Mouse (Mus musculus): ENCODE results near the gene Ano4. TPM values are rescaled to one million over a fixed set of nuclear protein-coding genes. Genes with fewer than 3 reads are reported as not detected.
"Not testable (repeated sequence)": the region's sequence is repeated elsewhere in the genome, so short reads cannot be mapped to it uniquely, and the experiment has no call there.

The Ano4 gene
- total RNA-seq, 2 experiments from 2014 or later = 0.36 TPM

GRCm38 (mm10) chr10:89121391-89121790 is 223.2 kb downstream of the Ano4 start:
- no peak for DNase-seq

- no peak for DNase-seq
Observed at GRCm38 (mm10) chr10:89114381-89114780, 230.2 kb downstream of the Ano4 start.

DNA sequence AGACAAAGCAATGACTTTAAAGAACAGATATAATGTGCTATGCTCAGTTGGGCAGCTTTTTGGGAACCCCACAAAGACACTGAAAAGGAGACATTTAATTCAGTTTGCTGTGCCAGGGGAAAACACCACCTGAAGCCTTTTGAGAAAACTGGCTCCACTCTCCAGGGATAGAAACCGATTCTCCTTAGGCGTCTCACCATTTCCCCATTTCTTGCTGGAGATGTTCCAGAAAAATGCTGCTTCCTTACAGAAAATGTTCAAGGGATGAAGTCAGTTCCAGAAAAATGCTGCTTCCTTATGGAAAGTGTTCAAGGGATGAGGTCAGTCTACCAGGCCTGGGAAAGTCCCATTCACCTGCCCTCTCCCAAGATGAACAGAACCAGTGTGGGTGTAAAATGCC is 233.1 kb downstream of the Ano4 start:
- DNase-seq = no peak

DNA sequence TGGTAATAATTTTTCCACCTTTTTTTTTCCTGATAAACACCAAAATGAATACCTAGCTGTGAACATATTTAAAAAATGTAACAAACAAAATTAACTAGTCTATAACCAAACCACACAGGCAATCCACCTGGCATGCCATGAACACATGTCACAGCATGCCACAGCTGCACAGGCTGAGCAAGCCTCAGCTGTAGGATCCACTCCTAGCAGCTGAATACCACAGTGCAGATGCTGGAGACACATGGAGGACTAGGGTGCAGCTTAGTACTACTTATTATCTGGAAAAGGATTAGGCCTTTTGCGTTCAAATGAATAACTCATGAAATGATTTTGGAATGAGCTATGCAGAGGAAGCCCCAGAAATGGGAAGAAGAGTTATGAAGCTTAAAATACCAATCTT is 233.6 kb downstream of the Ano4 start:
- no peak for DNase-seq

DNA sequence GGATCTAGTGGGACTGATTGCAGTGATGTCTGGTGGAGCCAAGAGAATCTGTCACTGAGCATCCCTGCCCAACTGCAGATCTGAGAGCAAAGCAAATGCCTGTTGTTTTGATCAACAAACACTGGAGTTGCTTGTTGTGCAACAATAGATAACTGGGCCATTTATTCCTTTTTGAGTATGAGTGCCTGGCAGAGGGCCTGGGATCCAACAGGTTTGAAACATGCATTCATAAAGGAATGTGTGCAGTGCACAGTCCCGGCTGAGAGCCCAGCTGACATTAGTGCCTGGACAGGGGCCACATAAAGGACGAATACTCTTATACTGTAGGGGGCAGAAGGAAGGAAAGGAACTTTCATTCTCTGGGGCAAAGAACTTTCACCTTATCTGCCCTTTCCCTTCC is 241.0 kb downstream of the Ano4 start:
- DNase-seq = no peak

- no peak for DNase-seq
Observed at GRCm38 (mm10) chr10:89102025-89102424, 242.5 kb downstream of the Ano4 start.

DNA sequence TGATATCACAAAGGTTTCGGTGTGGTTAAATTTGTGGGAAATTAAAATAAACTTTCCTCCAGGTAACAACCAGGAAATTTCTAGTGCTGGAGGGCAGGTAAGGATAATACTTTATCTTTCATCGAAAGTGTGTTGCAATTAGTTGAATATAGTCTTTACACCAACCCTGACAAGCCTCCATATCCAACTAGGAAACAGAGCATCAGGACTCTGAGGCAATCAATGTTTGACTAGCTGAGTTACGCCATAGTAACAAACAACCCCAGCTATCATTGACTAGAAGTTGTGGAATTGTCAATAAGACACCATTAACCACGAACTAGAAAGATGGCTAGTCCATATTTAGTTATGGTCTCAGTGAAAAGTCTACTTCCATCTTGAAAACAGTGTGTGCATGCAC is 246.4 kb downstream of the Ano4 start:
- no peak for DNase-seq

- DNase-seq = no peak
Observed at GRCm38 (mm10) chr10:89092350-89093040, 252.1 kb downstream of the Ano4 start.

- DNase-seq = no peak
Observed at GRCm38 (mm10) chr10:89077447-89077846, 267.1 kb downstream of the Ano4 start.

DNA sequence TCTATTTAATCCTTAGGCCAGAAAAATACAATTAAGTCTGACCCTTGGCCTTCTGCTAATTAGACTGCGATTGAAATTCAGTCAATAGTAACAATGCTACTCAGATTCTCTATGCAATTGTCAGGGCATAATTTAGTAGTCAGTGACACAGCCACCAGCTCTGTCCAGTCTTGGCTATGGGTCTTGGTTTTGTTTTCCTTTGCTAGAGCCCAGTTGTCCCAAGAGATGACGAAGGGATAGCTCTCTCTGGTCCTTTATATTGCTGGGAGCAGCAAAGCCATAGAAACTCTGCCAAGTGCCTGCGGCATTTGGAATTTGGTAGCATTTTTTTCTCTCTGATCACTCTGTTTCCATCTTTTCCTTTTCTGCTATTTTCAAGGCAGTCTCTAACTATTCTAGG is 288.7 kb downstream of the Ano4 start:
- no peak for DNase-seq

GRCm38 (mm10) chr10:89044921-89045320 is 299.6 kb downstream of the Ano4 start:
- not testable (repeated sequence) for DNase-seq

GRCm38 (mm10) chr10:89044166-89044565 is 300.4 kb downstream of the Ano4 start:
- DNase-seq = no peak

- no peak for DNase-seq
Observed at GRCm38 (mm10) chr10:89018926-89019325, 325.6 kb downstream of the Ano4 start.

- DNase-seq = no peak
Observed at GRCm38 (mm10) chr10:89008303-89008702, 336.3 kb downstream of the Ano4 start.

DNA sequence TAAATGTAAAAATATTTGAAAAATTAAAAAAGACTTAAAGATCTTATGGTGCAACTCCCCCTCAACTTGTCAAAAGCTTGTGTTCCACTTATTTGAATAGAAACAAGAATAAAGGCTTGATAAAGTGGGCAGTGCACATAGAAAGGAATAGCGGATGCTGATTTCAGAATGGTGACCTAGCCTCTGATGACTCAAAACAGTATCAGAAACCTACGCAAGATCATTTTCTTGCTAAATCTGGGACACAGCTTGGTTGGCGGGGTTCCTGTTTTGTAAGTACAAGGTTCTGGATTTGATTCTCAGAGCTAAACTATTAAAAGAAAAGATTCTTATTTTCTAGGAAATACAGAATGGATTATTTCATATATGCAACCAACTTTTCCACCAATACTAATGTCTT is 340.0 kb downstream of the Ano4 start:
- no peak for DNase-seq

- no peak for DNase-seq
Observed at GRCm38 (mm10) chr10:88986925-88987324, 357.6 kb downstream of the Ano4 start.

GRCm38 (mm10) chr10:88983444-88983843 is 361.1 kb downstream of the Ano4 start:
- DNase-seq = peak; percentile 76 to 77

- no peak for DNase-seq
Observed at GRCm38 (mm10) chr10:88979451-88979850, 365.1 kb downstream of the Ano4 start.

- DNase-seq = no peak
Observed at GRCm38 (mm10) chr10:88978932-88979331, 365.6 kb downstream of the Ano4 start.

DNA sequence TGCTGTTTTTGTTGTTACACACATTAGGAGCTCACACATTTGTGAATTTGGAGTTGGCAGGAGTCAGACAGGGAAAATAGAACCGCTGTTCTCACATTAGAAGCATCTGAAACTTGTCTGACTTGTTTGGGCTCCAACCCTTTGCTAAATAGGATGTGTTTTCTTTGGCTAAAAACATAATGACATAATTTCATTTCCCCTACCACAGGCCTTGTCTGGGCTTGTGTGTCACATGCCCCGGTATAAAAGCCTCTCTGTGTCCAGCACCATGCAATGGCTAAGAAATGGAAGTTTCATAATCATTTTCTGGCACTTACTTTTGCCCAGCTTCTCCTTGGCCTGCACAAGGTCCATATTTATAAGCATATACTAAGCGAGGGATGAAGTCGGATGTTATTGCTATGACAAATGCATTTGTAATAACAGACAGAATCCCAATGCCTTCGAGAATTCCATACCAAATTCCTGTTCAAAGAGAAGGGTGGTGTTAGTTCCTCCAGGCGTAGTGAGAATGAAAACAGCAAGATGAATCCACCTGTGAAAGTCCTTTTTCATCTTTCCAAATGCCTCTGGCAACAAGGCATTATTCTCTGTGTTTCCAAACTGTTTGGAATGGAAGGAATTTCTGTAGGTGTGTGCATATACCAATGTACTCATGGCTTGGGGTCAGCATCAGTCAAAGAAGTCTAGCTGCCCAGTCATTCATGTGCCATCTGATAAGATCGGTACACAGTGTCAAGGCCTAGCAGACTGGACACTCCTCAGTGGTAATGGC is 373.4 kb downstream of the Ano4 start:
- no peak for DNase-seq

- no peak for DNase-seq
Observed at GRCm38 (mm10) chr10:88968586-88968985, 376.0 kb downstream of the Ano4 start.

DNA sequence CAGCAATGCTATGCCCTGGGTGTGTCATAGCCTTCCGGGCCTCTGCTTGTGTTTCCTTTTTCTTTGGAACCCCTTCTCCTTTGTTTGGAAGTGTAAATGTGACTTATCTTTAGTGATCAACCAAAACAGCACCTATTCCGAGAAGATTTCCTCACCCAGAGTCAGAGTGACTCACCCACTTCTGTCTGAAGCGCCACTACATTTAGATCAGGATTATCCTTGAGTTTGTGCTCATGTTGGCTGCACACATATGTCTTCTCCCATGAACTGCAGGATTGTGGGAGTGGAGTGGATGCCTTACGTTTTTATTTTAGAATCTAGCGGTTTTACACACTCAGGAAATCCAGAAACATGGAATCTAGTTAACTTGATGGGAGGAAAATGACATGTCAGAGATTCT is 383.8 kb downstream of the Ano4 start:
- no peak for DNase-seq

DNA sequence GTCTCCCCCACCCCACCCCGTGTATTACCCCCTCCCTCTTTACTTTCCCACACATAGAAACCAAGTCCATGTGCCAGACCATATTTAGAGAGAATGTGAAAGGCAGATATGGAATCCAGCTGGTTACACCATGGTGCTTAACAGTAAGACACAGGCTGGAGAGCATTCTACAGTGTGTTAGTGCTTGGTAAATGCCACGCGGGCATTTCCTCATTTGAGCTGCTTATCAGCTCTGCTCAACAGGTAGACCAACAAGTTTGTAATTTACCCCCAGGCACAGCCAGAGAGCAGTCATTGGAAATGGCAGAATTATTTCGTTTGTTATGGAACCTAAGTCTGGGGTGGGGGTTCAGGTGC is 394.3 kb downstream of the Ano4 start:
- DNase-seq = no peak

Measured in adrenal gland, postnatal 36 days (tissue).